Mouse (Mus musculus) heart, postnatal 0 days (tissue): ENCODE measurements around the gene Kif13a. TPM values are rescaled to one million over a fixed set of nuclear protein-coding genes. Genes with fewer than 3 reads are reported as not detected.

Experiments used
- ATAC-seq: fragments of 200-750 bp; cut with Nextera tagmentation; 2 replicates; pipeline ENCODE4 v1.8.0; 2017; ENCODE audit warnings: low read depth, moderate number of reproducible peaks, moderate library complexity; ENCODE audit not compliant: insufficient read depth
- DNase-seq: peaks from one replicate; pipeline ENCODE4 v3.0.0-alpha.2; 2016; ENCODE audit warnings: low spot score
- H3K27ac ChIP-seq: fragments of 300-500 bp; sonication (generic); 2 replicates; pipeline ENCODE4 v1.5.1; 2014; ENCODE audit warnings: low read depth, mild to moderate bottlenecking
- H3K27me3 ChIP-seq: fragments of 300-500 bp; sonication (generic); 2 replicates; pipeline ENCODE4 v1.6.1; 2014; ENCODE audit warnings: low read length, mixed read lengths; ENCODE audit not compliant: control insufficient read depth, insufficient read depth
- H3K36me3 ChIP-seq: fragments of 300-500 bp; sonication (generic); replicated peaks from 2 replicates; pipeline ENCODE4 v1.6.1; 2014; ENCODE audit warnings: low read length, mixed read lengths; ENCODE audit not compliant: control insufficient read depth, insufficient read depth
- H3K4me1 ChIP-seq: fragments of 300-500 bp; sonication (generic); 2 replicates; pipeline ENCODE4 v1.6.1; 2014; ENCODE audit warnings: antibody characterized with exemption; ENCODE audit not compliant: control insufficient read depth, insufficient read depth
- H3K4me2 ChIP-seq: fragments of 300-500 bp; sonication (generic); 2 replicates; pipeline ENCODE4 v1.6.1; 2014; ENCODE audit warnings: low read depth, mild to moderate bottlenecking, low read length, moderate library complexity
- H3K4me3 ChIP-seq: fragments of 300-500 bp; sonication (generic); 2 replicates; pipeline ENCODE4 v1.5.1; 2014; ENCODE audit warnings: low read depth, low read length
- H3K9ac ChIP-seq: fragments of 300-500 bp; sonication (generic); replicated peaks from 2 replicates; pipeline ENCODE4 v1.6.1; 2014; ENCODE audit warnings: low read depth, low read length, mixed read lengths
- H3K9me3 ChIP-seq: fragments of 300-500 bp; sonication (generic); replicated peaks from 2 replicates; pipeline ENCODE4 v1.6.1; 2016; ENCODE audit warnings: low read length; ENCODE audit not compliant: control insufficient read depth
- CTCF ChIP-seq: IDR thresholded peaks from 2 replicates; pipeline ENCODE4 v1.5.1; 2016; ENCODE audit warnings: antibody characterized with exemption, control low read depth, low read depth
- EP300 ChIP-seq: IDR thresholded peaks from 2 replicates; pipeline ENCODE4 v1.6.1; 2016; ENCODE audit warnings: antibody characterized with exemption, low read depth
- WGBS: fragments of 180-500 bp; shearing (Covaris S2); extraction: QIAGEN DNeasy Blood & Tissue Kit; methylation state at CpG from one replicate; pipeline ENCODE4 v1.1.7; 2014; 5-methylcytosine and 5-hydroxymethylcytosine counted together
- polyA plus RNA-seq: library from polyadenylated mRNA; unstranded; fragments of >200 nt; fragmentation: Nextera tagmentation; extraction: Ambion mirVana; gene quantifications from 2 replicates; pipeline ENCODE4 v1.2.1, GENCODE M21; 2015
- total RNA-seq: library from RNA; depleted of rRNA; stranded (reverse); fragments of >200 nt; gene quantifications from 2 replicates; pipeline ENCODE4 v1.2.3, GENCODE M21; 2014; ENCODE audit warnings: low replicate concordance

Gene Kif13a
- total and polyA plus RNA-seq, 2 experiments from 2014 or later: 36.7 to 81.8 TPM

DNA sequence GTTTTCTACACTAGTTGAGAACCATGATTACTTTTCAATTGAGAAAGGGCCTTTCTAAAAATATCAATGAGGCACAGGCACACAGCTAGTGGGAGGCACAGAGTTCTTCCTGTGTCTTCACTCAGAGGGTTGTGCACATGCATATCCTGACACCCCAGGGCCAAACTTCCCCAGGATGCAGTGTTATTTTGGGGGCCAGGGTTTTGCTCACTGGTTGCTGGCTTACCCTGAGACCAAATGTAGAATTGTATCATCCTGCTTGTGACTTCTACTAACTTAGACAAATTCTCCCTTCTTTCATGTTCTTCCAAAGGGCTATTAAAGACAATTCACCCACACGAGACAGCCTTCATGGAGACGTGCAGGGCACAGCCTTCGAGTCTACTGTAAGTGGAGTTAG lies 45.7 kb downstream of the Kif13a start:
- ATAC-seq: no peak
- Histone ChIP-seq H3K27me3 (no peaks in the 10 kb centered on the region), H3K4me2 (no peak overlapping the region), H3K4me3 (no peak overlapping the region), H3K9me3 (no peaks in the 10 kb centered on the region), H3K36me3 (0 out of 2 replicates have a peak, but pooled peaks cover 4% of the 10 kb centered on the region), H3K4me1 (peaks cover 61% of the 10 kb centered on the region), H3K27ac (peak overlapping the region; percentile 84), H3K9ac (no peak overlapping the region)
- WGBS: 49% methylated on average over 3 of the region's 3 CpGs
- TF ChIP-seq EP300 (no peak), CTCF (no peak)
- no peak for DNase-seq

GRCm38 (mm10) chr13:46883381-46883780 lies 46.3 kb downstream of the Kif13a start:
- ATAC-seq: peak; percentile 68
- peak overlapping the region; percentile 24; the same call in 1 of the 2 replicates for H3K4me2 ChIP-seq
- H3K27me3 ChIP-seq: no peaks in the 10 kb centered on the region

DNA sequence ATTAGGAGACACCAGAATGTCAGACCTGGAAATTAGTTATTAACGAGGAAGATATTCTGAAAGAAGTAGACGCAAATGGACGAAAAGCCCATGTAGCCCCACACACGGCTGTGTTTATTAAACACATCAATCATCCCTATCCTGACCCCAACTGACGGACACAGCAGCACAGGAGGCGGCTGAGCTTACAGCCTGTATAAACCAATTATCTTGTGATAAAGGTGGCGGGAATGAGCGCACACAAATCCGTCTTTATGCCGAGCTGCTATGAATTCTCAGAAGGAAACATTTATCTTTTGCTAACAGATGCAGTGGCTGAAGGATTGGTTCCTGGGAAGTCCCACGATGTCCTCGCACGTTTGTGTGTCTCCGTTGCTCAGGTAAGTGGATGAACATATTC lies 48.9 kb downstream of the Kif13a start:
- DNase-seq: no peak
- Histone ChIP-seq H3K4me1 (peaks cover 54% of the 10 kb centered on the region), H3K9me3 (no peaks in the 10 kb centered on the region), H3K27me3 (no peaks in the 10 kb centered on the region), H3K27ac (no peak overlapping the region), H3K4me2 (no peak overlapping the region), H3K36me3 (0 out of 2 replicates have a peak, but pooled peaks cover 4% of the 10 kb centered on the region), H3K9ac (no peak overlapping the region), H3K4me3 (no peak overlapping the region)
- TF ChIP-seq CTCF (no peak), EP300 (no peak)
- ATAC-seq: no peak
- 77% methylated on average over 14 of the region's 14 CpGs for WGBS

More at GRCm38 (mm10) chr13:46883381-46883780, 46.3 kb downstream of the Kif13a start:
- peaks cover 55% of the 10 kb centered on the region for H3K4me1 ChIP-seq
- peak overlapping the region; percentile 84 for H3K27ac ChIP-seq
- no peak for TF ChIP-seq CTCF
- no peak for TF ChIP-seq EP300
- no peak overlapping the region for H3K9ac ChIP-seq
- H3K4me3 ChIP-seq: no peak overlapping the region
- H3K9me3 ChIP-seq: no peaks in the 10 kb centered on the region
- WGBS: 4% methylated on average over 10 of the region's 10 CpGs
- H3K36me3 ChIP-seq: 0 out of 2 replicates have a peak, but pooled peaks cover 4% of the 10 kb centered on the region
- DNase-seq: peak; percentile 86

DNA sequence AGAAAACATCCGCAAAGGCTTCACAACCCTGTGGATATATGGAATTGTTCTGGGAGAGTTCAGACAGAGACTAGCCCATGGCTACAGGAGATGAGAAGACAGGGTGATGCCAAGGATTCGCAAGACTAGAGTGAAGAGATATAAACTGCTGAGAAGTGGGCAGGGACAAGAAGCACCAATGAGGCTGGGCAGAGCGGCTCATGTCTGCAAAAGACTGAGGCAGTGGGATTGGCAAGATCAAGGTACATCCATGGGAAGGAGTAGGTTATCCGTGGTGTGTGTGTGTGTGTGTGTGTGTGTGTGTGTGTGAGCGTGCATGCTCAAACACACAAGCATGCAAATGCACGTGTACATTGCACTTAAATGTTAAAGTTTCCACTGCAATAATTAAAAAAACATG lies 49.4 kb downstream of the Kif13a start:
- H3K4me2 ChIP-seq: no peak overlapping the region
- peaks cover 49% of the 10 kb centered on the region for H3K4me1 ChIP-seq
- TF ChIP-seq CTCF: no peak
- TF ChIP-seq EP300: no peak
- no peak overlapping the region for H3K27ac ChIP-seq
- no peak overlapping the region for H3K4me3 ChIP-seq
- H3K9me3 ChIP-seq: no peaks in the 10 kb centered on the region
- H3K9ac ChIP-seq: no peak overlapping the region
- 0 out of 2 replicates have a peak, but pooled peaks cover 4% of the 10 kb centered on the region for H3K36me3 ChIP-seq
- H3K27me3 ChIP-seq: no peaks in the 10 kb centered on the region
- DNase-seq: no peak
- ATAC-seq: no peak
- 94% methylated on average over 6 of the region's 6 CpGs for WGBS

DNA sequence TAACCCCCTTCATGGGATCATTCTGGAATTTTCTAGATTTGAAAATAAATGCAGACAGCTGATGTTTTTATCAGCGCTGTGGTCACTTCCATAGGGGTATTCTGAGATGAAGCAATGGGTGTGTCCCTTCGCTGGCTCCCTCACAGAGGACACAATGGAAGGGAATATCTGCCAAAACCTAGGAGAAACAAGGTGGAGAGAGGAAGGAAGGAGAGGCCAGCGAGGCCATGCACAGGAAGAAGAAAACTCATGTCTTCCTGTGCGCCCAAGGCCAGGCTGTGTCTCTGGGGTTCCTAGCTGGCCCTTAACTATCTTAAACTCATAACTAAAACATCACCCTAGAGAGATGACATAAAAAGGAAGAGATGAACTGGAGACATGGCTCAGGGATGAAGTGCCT lies 52.6 kb downstream of the Kif13a start:
- peak; percentile 61; the same call in 1 of the 2 replicates for TF ChIP-seq EP300
- TF ChIP-seq CTCF: no peak
- DNase-seq (no peak), ATAC-seq (no peak)
- Histone ChIP-seq H3K4me2 (no peak overlapping the region), H3K27me3 (no peaks in the 10 kb centered on the region), H3K27ac (peak overlapping the region; percentile 71), H3K9me3 (no peaks in the 10 kb centered on the region), H3K4me3 (no peak overlapping the region), H3K36me3 (0 out of 2 replicates have a peak, but pooled peaks cover 4% of the 10 kb centered on the region), H3K9ac (no peak overlapping the region), H3K4me1 (peaks cover 24% of the 10 kb centered on the region)
- WGBS: 65% methylated on average over 4 of the region's 4 CpGs

DNA sequence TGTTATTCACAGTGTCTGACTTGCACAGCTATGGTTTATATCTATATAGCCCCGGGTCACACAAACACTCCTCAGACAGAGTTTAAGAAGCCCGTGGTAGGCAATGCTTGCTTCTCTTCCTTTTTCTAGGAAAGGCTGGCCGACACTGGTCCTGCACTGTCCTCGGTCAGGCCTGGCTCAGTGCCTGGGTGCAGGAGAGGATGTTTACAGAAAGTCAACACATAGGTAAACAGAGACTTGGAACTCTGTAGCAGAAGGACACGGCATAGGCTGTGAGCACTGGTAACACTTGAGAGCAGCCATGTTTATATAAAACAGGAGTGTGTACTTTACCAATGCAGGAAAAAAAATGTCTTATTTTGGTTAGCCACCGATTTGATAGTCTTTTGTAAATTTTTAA lies 54.3 kb downstream of the Kif13a start:
- no peak for TF ChIP-seq EP300
- TF ChIP-seq CTCF: no peak
- H3K4me2 ChIP-seq: no peak overlapping the region
- WGBS: 48% methylated on average over 6 of the region's 6 CpGs
- H3K9me3 ChIP-seq: no peaks in the 10 kb centered on the region
- no peak for ATAC-seq
- no peak overlapping the region for H3K9ac ChIP-seq
- no peak overlapping the region; the same call in 1 of the 2 replicates for H3K27ac ChIP-seq
- H3K36me3 ChIP-seq: no peaks in the 10 kb centered on the region
- peaks cover 29% of the 10 kb centered on the region for H3K4me1 ChIP-seq
- H3K4me3 ChIP-seq: no peak overlapping the region
- H3K27me3 ChIP-seq: no peaks in the 10 kb centered on the region
- DNase-seq: no peak
